Mouse (Mus musculus): ENCODE measurements around the gene Efcab14.

Gene Efcab14

DNA sequence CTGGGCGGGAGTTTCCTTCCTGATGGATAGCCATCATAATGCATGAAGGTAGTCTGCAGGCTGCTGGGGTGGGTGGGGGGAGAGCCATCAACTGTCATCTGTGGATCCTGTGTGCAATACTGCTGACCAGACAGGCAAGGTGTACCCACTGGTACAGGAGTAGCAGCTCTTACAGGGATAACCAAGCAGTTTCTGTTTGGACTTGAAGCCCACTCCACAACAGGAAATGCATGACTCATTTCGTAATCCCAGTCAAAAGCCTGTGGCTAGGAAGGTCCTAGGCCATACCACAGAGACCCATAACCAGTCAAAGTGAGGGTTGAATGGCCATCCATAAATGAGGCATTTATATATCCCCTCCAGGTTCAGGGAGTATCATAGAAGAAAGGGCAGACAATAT is 40.1 kb downstream of the Efcab14 start:
- no peak for DNase-seq (ENCODE audit: low spot score in 2 of 2)

DNA sequence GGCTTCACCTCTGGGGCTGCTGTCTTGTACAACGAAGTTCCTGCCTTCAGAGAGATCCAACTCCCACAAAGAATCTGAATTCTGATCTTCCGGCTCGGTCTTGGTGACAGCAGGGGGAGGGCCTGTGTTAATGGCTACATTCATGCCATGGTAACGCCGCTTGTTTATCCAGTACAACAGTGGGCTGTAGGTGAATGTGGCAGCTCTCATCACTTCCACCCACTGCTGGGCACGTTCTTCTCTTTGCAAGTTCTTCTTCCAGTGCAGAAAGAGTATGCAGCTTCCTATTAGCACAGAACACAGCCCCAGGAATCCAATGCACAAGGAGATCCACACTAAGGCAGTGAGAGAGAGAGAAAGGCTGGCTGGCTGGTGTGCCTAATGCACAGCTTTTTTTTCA is 42.7 kb downstream of the Efcab14 start:
- DNase-seq (ENCODE audit: low spot score in 2 of 2): peak; percentile 20 to 53

DNA sequence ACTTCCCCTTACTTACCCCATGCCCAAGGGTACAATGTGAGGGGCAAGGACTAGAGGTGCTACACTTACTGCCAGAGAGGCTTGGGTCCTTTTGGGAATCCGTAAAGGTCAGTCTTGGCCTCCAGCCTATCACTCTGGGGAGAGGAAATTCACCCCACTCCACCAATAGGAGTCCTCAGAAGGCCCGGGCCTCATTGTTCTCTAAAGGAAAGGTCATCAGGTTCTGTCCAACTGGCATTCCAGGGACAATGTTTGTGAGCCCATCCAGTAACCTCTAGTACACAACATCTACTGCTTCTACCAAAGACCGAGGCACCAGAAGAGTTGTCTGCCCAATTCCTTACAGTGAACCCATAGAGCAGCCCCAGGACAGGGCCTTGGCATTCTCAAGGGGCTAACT is 43.4 kb downstream of the Efcab14 start, which contains the start of gene Tex38:
TSS of gene Tex38 (minus strand) at position 101 of the 400 bp plus-strand sequence.
- DNase-seq (ENCODE audit: low spot score in 2 of 2): no peak

DNA sequence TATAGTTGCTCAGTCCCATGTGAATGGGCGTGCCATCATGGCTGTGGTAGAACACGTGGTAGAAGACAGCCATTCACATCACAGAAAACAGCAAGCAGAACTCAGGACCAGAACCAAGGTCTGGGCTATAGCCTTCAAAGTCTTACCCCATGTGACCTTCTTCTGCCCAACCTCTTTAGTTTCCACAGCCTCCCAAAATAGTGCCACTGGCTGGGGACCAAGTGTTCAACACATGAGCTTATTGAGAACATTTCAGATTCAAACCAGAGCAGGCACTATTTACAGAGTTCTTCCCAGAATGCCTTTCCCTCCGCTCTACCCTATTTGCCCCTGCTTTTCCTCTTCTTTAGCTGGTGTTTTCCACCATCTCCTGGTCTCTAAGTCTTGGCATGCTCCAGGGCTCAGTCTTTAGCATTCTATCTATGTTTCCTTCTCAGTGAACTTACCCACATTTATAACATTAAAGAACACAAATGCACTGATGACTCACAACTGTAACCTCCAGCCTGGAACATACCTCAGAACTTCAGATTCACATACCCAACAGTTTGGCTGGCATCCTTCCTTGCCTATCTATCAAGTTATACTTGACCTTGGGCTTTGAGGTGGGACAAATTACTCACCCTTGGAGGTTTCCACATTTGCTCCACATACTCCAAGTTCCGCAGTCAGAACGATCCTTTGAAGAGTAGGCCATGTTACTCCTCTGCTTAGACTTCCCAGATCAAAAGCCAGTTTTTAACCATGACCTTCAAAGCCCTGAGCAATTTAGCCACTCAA is 44.7 kb downstream of the Efcab14 start:
- no peak for DNase-seq (ENCODE audit: low spot score in 2 of 2)

DNA sequence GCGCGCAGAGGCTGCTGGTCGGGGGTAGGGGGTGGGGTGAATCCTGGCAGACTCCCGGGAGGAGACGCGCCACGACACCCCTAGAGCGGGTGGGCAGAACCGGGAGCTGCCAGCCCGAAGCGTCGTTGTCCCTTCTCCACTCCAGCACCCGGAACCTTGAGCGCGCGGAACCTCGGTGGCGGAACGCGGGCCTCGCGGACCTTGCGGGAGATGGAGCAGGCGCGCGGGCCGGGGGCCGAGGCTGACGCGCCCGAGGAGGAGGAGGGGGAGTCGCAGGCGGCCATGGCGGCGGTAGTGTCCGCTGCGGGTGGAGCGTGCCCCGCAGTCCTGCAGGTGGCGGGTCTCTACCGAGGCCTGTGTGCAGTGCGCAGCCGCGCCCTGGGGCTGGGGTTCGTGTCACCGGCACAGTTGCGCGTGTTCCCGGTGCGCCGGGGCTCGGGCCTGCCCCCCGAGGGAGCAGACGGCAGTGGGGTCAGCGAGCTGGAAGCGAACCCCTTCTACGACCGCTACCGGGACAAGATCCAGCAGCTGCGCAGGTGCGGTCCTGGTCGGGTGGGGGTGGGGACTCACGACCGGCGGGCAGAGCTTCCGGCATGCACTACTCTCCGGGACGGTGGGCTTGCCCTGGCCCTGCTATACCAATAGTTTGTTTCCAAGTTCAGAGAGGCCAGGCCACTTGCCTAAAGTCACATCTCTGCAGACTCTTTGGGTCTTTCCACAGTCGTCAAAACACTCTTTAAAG is 47.4 kb downstream of the Efcab14 start, which contains the start of gene Atpaf1:
TSS of gene Atpaf1 (plus strand) at position 44 of the 742 bp plus-strand sequence.
- DNase-seq (ENCODE audit: low spot score in 2 of 2): peak; percentile 64 to 65

DNA sequence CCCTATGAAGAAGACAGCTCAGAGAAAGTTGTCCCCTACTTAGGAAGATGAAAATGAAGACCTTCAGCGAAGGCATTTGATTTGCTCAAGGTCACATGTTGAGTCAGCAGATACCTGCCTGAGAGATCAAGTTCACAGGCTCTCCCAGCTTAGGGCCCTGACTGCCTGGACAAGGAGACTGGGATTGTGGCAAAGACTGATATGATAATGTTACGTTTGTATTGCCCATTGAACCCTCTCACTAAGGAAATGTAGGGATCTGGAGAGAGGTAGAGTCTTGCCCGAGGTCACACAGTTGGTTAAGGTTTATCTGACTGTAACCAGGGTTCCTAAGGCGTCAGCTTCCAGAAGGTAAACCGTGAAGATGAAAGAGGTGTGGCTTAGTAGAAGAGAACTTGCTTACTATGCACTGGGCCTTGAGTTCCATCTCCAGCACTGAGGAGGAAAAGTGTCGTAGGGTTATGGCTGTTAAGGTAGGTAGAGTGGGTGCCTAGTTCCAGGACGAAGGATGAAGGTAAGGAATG is 48.0 kb downstream of the Efcab14 start:
- DNase-seq (ENCODE audit: low spot score in 2 of 2): no peak

DNA sequence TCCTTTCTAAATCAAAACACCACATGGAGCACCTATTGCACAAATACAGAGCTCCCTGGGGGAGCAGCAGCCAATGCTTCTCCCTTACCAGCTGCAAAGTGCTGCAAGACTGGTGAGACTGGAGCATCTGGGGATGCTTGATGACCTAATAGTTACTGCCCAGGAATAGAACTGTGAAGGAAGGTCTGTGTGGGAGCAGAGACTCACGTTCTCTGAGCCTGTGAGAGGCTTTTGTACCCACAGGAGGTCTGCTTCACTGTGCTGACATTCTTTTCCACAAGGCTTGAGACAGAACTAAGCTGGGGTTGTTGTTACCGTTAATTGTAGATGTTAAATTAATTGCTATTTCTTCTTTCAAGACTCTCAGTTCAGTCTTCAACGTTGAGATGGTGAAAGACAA is 53.3 kb downstream of the Efcab14 start:
- DNase-seq (ENCODE audit: low spot score in 2 of 2): peak in 1 of 2 experiments; percentile 29

DNA sequence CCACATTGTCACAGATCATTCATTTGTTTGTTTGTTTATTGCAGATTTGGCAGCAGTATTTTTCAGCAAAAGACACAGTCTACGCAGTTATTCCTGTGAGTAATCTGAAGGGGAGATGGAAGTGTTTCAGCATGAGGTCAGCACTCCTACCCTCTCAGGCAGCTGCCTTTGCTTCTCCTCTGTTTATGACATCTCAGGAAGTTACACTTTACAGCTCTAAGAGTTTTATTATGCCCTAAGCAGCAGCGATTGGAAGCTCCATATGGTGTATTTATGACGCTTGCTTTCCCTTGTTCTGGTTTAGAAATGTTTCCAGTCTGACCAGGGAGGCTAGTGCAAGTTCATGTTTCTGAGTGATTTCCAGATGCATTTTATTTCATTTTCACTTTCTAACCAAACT is 57.8 kb downstream of the Efcab14 start:
- DNase-seq (ENCODE audit: low spot score in 2 of 2): no peak

DNA sequence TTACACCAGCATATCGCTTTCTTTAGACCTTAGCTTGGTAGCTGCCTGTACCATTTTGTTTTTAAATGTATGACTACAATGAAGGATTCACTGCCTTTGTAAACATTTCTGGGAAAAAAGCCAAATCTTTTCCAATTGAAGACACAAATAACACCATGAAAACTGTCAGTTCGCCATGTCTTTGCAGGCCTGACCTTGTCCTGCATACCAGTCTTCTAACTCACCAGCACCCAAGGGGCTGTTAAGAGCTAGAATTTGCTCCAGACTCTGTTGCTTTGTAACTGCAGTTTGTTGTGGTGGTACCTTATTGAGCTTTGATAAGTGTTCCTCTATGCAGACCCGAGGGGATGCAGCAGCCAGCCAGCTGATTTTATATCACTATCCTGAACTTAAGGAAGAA is 62.4 kb downstream of the Efcab14 start:
- DNase-seq (ENCODE audit: low spot score in 2 of 2): no peak

DNA sequence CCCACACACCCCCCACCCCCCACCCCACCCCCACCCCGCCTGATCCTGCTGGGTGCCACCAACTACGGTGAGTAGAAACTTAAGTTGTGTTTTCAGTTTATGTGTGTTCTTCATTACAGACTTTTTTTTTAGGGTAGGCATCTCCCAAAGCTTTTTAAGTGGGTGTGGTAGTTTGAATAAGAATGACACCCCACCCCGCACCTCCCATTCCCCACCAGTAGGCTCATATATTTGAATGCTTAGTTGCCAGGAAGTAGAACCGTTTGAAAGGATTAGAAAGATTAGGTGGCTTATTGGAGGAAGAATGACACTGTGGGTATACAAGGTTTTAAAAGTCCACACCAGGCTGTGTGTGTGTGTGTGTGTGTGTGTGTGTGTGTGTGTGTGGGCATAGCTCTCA is 74.8 kb downstream of the Efcab14 start:
- no peak for DNase-seq (ENCODE audit: low spot score in 2 of 2)

DNA sequence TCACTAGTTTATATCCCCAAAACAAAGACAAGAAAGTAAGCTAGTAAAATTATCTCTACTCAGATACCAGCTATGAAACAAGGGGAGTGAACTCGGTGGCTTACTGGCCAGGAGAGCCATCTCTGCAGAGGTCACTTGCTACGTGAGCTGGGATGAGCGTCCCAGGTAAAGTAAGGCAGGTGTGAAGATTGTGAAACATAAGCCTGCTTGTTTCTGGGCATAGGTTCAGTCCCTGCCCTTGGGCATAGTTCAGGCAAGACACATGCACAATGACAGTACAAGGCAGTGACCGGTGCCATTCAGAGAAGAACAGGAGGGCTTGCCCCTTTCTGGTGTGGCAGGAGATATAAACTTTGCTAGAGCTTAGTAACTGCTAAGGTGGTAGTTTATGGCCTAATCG is 78.1 kb downstream of the Efcab14 start:
- DNase-seq (ENCODE audit: low spot score in 2 of 2): no peak

DNA sequence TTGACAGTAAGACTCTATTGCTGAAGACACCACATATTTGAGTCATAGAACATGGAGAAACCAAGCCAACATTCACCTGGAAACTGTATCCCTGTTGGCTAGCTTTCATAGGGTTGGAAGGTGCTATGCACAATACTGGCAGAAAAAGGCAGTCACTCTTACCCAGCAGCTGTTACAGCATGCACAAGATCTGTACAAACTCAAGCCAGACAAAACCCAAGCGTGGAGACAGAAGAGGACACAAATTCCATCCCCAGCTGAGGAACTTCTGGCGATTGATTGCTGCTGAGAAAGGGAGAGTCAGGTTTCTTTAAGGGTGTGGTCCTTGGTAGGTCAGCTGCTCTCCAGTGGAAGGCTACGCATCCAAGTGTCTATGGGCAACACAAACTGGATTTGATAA is 82.7 kb downstream of the Efcab14 start:
- DNase-seq (ENCODE audit: low spot score in 2 of 2): no peak

DNA sequence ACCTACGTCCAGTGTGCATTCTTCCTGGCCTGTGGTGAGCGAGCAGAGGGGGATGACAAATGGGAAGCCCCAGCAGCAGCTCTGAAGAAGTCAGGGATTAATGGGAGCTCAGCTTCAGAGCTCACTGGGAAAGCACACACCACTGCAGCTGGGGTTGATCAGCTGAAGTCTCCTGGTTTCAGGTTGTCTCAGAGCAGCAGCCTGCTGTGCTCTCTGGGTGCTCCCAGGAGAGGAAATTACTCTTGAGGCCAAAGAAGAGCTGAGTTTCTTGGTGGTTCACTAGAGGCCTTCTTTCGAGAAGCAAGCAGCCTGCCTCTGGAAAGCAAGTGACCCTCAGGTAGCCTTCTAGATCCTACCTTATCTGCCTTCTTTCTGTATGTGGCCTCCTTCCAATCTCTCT is 83.4 kb downstream of the Efcab14 start:
- no peak for DNase-seq (ENCODE audit: low spot score in 2 of 2)

DNA sequence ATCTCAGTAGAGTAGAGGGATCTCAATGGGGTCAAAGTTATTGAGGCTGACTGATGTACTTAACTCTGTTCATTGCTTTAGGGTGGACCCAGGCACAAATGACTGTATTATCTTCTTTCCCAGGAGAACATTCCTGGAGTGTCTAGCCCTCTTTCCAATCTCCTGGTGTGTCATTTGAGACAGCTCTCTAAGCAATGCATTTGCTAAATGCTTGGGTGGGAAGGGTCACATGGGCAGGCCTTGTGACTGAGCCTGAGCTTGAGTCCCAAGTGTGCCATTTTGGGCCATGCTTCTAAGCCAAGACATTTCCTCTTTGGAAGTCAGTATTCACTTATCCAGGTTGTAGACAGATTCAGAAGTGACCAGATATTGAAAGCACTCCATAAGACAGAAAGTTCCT is 83.9 kb downstream of the Efcab14 start:
- DNase-seq (ENCODE audit: low spot score in 2 of 2): no peak

DNA sequence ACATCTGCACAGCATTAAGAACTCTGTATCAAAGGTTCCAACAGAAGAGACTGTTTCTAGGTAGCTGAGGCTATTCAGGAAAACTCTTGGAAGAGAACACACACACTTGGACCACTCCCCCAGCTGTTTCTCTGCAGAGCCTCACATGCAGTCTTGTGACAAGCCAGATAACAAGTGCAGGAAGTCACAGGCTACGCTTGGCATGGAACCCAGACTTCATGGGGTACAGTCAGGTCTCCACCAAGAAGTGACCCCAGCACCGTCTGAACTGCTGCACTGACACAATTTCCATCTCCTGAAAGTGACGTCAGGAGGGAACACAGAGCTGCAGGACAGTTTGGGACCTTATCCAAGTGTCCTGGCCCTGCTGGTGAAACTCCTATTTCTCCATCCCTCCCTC is 84.4 kb downstream of the Efcab14 start:
- no peak for DNase-seq (ENCODE audit: low spot score in 2 of 2)

DNA sequence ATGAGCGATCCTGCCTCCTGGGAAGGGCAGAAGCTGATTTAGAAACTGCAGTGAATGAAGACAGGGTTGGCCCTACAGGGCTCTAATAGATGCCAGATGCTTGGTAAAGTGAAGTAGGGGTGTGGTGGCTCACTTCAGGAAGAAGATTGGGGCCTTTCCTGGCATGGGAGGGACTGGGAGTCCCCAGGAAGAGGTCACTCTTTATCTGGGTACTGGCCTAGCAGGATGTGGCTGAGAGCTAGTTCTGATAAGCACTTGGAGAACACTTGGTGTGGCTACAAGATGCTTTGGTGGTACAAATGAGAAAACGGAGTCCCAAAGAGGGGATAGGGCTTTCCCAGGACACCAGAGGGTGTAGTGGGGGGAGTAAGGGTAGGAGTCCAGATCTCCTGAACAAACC is 86.6 kb downstream of the Efcab14 start:
- DNase-seq (ENCODE audit: low spot score in 2 of 2): no peak

DNA sequence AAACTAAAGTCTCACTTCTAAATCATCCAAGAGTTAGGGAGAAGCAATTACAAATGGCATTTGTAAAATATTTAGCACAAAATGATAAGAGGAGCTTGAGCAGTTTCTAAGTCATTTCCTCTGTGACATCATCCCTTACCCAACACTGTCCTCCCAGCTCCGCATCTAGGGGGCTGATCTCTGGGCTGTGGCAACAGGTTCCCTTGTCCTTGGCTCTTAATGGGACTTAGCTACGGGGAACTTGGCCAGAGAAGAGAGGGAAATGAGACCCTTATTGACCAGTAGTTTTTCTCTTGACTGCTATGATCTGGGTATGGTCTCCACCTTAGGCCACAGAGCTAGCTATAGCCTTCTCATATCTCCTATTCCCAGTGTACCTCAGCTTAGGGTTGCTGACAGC is 87.7 kb downstream of the Efcab14 start:
- DNase-seq (ENCODE audit: low spot score in 2 of 2): no peak
